Mouse (Mus musculus) G1E (cell line): Measurements from ENCODE around the gene Bcam. TPM values are rescaled to one million over a fixed set of nuclear protein-coding genes. Genes with fewer than 3 reads are reported as not detected.

ENCODE experiments used
- ATAC-seq: 2 replicates; pipeline ENCODE4 v1.8.0; 2016; ENCODE audit warnings: mild to moderate bottlenecking; ENCODE audit not compliant: insufficient number of reproducible peaks, poor library complexity, low FRiP score, severe bottlenecking; ENCODE audit errors: extremely low read depth
- DNase-seq: peaks from one replicate; pipeline ENCODE4 v3.0.0; 2012; ENCODE audit warnings: low spot score
- H3K27me3 ChIP-seq: 2 replicates; pipeline ENCODE4 v1.6.1; 2012; ENCODE audit warnings: mild to moderate bottlenecking, low read length, inconsistent platforms; ENCODE audit not compliant: insufficient read depth
- H3K36me3 ChIP-seq: replicated peaks from 2 replicates; pipeline ENCODE3; 2012; ENCODE audit warnings: mild to moderate bottlenecking, inconsistent platforms
- H3K4me1 ChIP-seq: 2 replicates; pipeline ENCODE4 v1.6.1; 2012; ENCODE audit warnings: low read depth, low read length, inconsistent platforms, mixed read lengths; ENCODE audit not compliant: insufficient read depth
- H3K4me3 ChIP-seq: 2 replicates; pipeline ENCODE4 v1.5.1; 2012; ENCODE audit warnings: low read depth, mild to moderate bottlenecking, inconsistent platforms, low read length, moderate library complexity, mixed read lengths
- H3K9me3 ChIP-seq: replicated peaks from 2 replicates; pipeline ENCODE4 v1.6.1; 2012; ENCODE audit warnings: inconsistent platforms
- CTCF ChIP-seq: IDR thresholded peaks from 2 replicates; pipeline ENCODE4 v1.5.1; 2012; ENCODE audit warnings: low read depth, low read length, inconsistent platforms, mixed read lengths
- GATA1 ChIP-seq: IDR thresholded peaks from 2 replicates; pipeline ENCODE4 v1.6.1; 2012; ENCODE audit warnings: borderline replicate concordance, low read length, inconsistent platforms, mixed read lengths
- GATA2 ChIP-seq: IDR thresholded peaks from 2 replicates; pipeline ENCODE4 v1.6.1; 2012; ENCODE audit warnings: low read depth, low read length, inconsistent platforms, borderline replicate concordance
- POLR2AphosphoS5 ChIP-seq: IDR thresholded peaks from 2 replicates; pipeline ENCODE4 v1.6.1; 2012; ENCODE audit warnings: low read depth, low read length, inconsistent platforms; ENCODE audit not compliant: insufficient replicate concordance
- TAL1 ChIP-seq: conservative IDR thresholded peaks from 2 replicates; pipeline ENCODE4 v1.6.1; 2012; ENCODE audit warnings: low read depth, low read length, inconsistent platforms, mixed read lengths
- polyA plus RNA-seq: library from polyadenylated mRNA; stranded (reverse); fragments of >175 nt; gene quantifications from 2 replicates; pipeline ENCODE4 v1.2.3, GENCODE M21; 2012
- total RNA-seq, 2 experiments: library from RNA; stranded (forward) in 1 of 2; stranded (reverse) in 1 of 2; fragments of 200-1000 nt in 1 of 2; fragments of >200 nt in 1 of 2; fragmentation: Nextera tagmentation in 1 of 2; gene quantifications; 2 replicates each; pipeline ENCODE4 v1.2.3; 2014 to 2017

The Bcam gene
- total and polyA plus RNA-seq, 3 experiments: 0.05 TPM; not detected in 2

GRCm38 (mm10) chr7:19714836-19715235 is 56.0 kb downstream of the Bcam start:
- TF ChIP-seq TAL1: no peak
- TF ChIP-seq GATA1: no peak
- TF ChIP-seq CTCF: no peak
- TF ChIP-seq GATA2: no peak
- TF ChIP-seq POLR2AphosphoS5: no peak
- peaks cover 66% of the 10 kb centered on the region for H3K36me3 ChIP-seq
- peaks cover 60% of the 10 kb centered on the region for H3K4me1 ChIP-seq
- H3K4me3 ChIP-seq: peak overlapping the region; percentile 97
- DNase-seq (no peak), ATAC-seq (no peak)
- H3K27me3 ChIP-seq: no peaks in the 10 kb centered on the region
- no peaks in the 10 kb centered on the region for H3K9me3 ChIP-seq

- Histone ChIP-seq H3K4me1 (peaks cover 67% of the 10 kb centered on the region), H3K4me3 (peak overlapping the region; percentile 97; the same call in 1 of the 2 replicates), H3K27me3 (no peaks in the 10 kb centered on the region), H3K36me3 (peaks cover 68% of the 10 kb centered on the region), H3K9me3 (no peaks in the 10 kb centered on the region)
- DNase-seq (no peak), ATAC-seq (no peak)
- TF ChIP-seq TAL1: no peak
- no peak for TF ChIP-seq GATA1
- TF ChIP-seq POLR2AphosphoS5: no peak
Observed at GRCm38 (mm10) chr7:19713598-19713997, 57.2 kb downstream of the Bcam start.

- peaks cover 67% of the 10 kb centered on the region for H3K4me1 ChIP-seq
Observed at GRCm38 (mm10) chr7:19713196-19713595, 57.6 kb downstream of the Bcam start.

GRCm38 (mm10) chr7:19712414-19712813 is 58.4 kb downstream of the Bcam start:
- no peaks in the 10 kb centered on the region for H3K27me3 ChIP-seq
- peaks cover 70% of the 10 kb centered on the region for H3K36me3 ChIP-seq
- peaks cover 64% of the 10 kb centered on the region for H3K4me1 ChIP-seq
- no peaks in the 10 kb centered on the region for H3K9me3 ChIP-seq
- no peak for ATAC-seq
- TF ChIP-seq CTCF (peak; percentile 13; the same call in 1 of the 2 replicates), POLR2AphosphoS5 (no peak)
- H3K4me3 ChIP-seq: no peak overlapping the region
- DNase-seq: no peak

More at GRCm38 (mm10) chr7:19713196-19713595, 57.6 kb downstream of the Bcam start:
- Histone ChIP-seq H3K4me3 (peak overlapping the region; percentile 97; the same call in 1 of the 2 replicates), H3K27me3 (no peaks in the 10 kb centered on the region), H3K9me3 (no peaks in the 10 kb centered on the region), H3K36me3 (peaks cover 68% of the 10 kb centered on the region)
- no peak for DNase-seq
- TF ChIP-seq GATA1 (no peak), TAL1 (no peak), CTCF (peak; percentile 53), GATA2 (no peak), POLR2AphosphoS5 (no peak)
- ATAC-seq: no peak

GRCm38 (mm10) chr7:19710650-19711049 is 60.2 kb downstream of the Bcam start:
- ATAC-seq (no peak), DNase-seq (no peak)
- TF ChIP-seq CTCF (no peak), GATA1 (no peak), GATA2 (no peak), POLR2AphosphoS5 (no peak), TAL1 (no peak)
- Histone ChIP-seq H3K36me3 (peaks cover 79% of the 10 kb centered on the region), H3K9me3 (no peaks in the 10 kb centered on the region), H3K4me3 (no peak overlapping the region), H3K27me3 (no peaks in the 10 kb centered on the region), H3K4me1 (peaks cover 50% of the 10 kb centered on the region)

Other genes starting within 250 kb of the Bcam start
Only the 20 nearest of the 22 such genes appear.
- 0.53 and 0.97 TPM in 2 replicates for gene Zfp296, start 193.7 kb downstream of the Bcam start, total RNA-seq (2014; fragmentation: Nextera tagmentation)
- gene Zfp296, start 193.7 kb downstream of the Bcam start, total RNA-seq (2017): 0.81 and 0.82 TPM in 2 replicates
- 3.4 TPM in 2 replicates for gene Zfp296, start 193.7 kb downstream of the Bcam start, polyA plus RNA-seq
- 50.8 and 51.2 TPM in 2 replicates for gene Gemin7, start 193.4 kb downstream of the Bcam start, total RNA-seq (2014; fragmentation: Nextera tagmentation)
- 25.8 and 31.3 TPM in 2 replicates for gene Gemin7, start 193.4 kb downstream of the Bcam start, total RNA-seq (2017)
- 52.7 and 55.4 TPM in 2 replicates for gene Gemin7, start 193.4 kb downstream of the Bcam start, polyA plus RNA-seq
- gene Clasrp, start 166.5 kb downstream of the Bcam start, total RNA-seq (2014; fragmentation: Nextera tagmentation): 25.8 and 41.4 TPM in 2 replicates
- gene Clasrp, start 166.5 kb downstream of the Bcam start, total RNA-seq (2017): 34.2 and 35.1 TPM in 2 replicates
- gene Clasrp, start 166.5 kb downstream of the Bcam start, polyA plus RNA-seq: 153 and 172 TPM in 2 replicates
- 1.5 and 1.9 TPM in 2 replicates for gene Relb, start 141.6 kb downstream of the Bcam start, total RNA-seq (2014; fragmentation: Nextera tagmentation)
- gene Relb, start 141.6 kb downstream of the Bcam start, total RNA-seq (2017): 1.5 and 2.0 TPM in 2 replicates
- 1.1 and 1.2 TPM in 2 replicates for gene Relb, start 141.6 kb downstream of the Bcam start, polyA plus RNA-seq
- 70.0 and 75.5 TPM in 2 replicates for gene Clptm1, start 106.0 kb downstream of the Bcam start, total RNA-seq (2014; fragmentation: Nextera tagmentation)
- gene Clptm1, start 106.0 kb downstream of the Bcam start, total RNA-seq (2017): 26.0 and 28.6 TPM in 2 replicates
- 74.8 and 93.4 TPM in 2 replicates for gene Clptm1, start 106.0 kb downstream of the Bcam start, polyA plus RNA-seq
- gene Apoc2, start 93.1 kb downstream of the Bcam start, total RNA-seq (2014; fragmentation: Nextera tagmentation): not detected in 2 replicates
- not detected in 2 replicates for gene Apoc2, start 93.1 kb downstream of the Bcam start, total RNA-seq (2017)
- gene Apoc2, start 93.1 kb downstream of the Bcam start, polyA plus RNA-seq: not detected in 2 replicates
- gene Gm44805, start 89.6 kb downstream of the Bcam start, total RNA-seq (2014; fragmentation: Nextera tagmentation): not detected in 2 replicates
- not detected in 2 replicates for gene Gm44805, start 89.6 kb downstream of the Bcam start, total RNA-seq (2017)
- not detected in 2 replicates for gene Gm44805, start 89.6 kb downstream of the Bcam start, polyA plus RNA-seq
- gene Apoc4, start 89.5 kb downstream of the Bcam start, total RNA-seq (2014; fragmentation: Nextera tagmentation): not detected in 2 replicates
- 0.27 TPM in 1 of 2 replicates, not detected in the other for gene Apoc4, start 89.5 kb downstream of the Bcam start, total RNA-seq (2017)
- gene Apoc4, start 89.5 kb downstream of the Bcam start, polyA plus RNA-seq: 0.22 TPM in 1 of 2 replicates, not detected in the other
- 12.3 and 14.9 TPM in 2 replicates for gene Apoc1, start 78.4 kb downstream of the Bcam start, total RNA-seq (2014; fragmentation: Nextera tagmentation)
- 4.8 and 7.0 TPM in 2 replicates for gene Apoc1, start 78.4 kb downstream of the Bcam start, total RNA-seq (2017)
- 9.5 and 15.3 TPM in 2 replicates for gene Apoc1, start 78.4 kb downstream of the Bcam start, polyA plus RNA-seq
- 7.4 and 8.1 TPM in 2 replicates for gene Apoe, start 71.8 kb downstream of the Bcam start, total RNA-seq (2014; fragmentation: Nextera tagmentation)
- 19.9 TPM in 2 replicates for gene Apoe, start 71.8 kb downstream of the Bcam start, total RNA-seq (2017)
- gene Apoe, start 71.8 kb downstream of the Bcam start, polyA plus RNA-seq: 28.6 and 28.7 TPM in 2 replicates
- gene Tomm40, start 55.6 kb downstream of the Bcam start, total RNA-seq (2014; fragmentation: Nextera tagmentation): 75.6 and 88.4 TPM in 2 replicates
- gene Tomm40, start 55.6 kb downstream of the Bcam start, total RNA-seq (2017): 49.1 and 56.9 TPM in 2 replicates
- gene Tomm40, start 55.6 kb downstream of the Bcam start, polyA plus RNA-seq: 377 and 386 TPM in 2 replicates
- 14.2 and 17.2 TPM in 2 replicates for gene Nectin2, start 20.5 kb downstream of the Bcam start, total RNA-seq (2014; fragmentation: Nextera tagmentation)
- gene Nectin2, start 20.5 kb downstream of the Bcam start, total RNA-seq (2017): 9.7 and 11.4 TPM in 2 replicates
- 34.9 and 35.8 TPM in 2 replicates for gene Nectin2, start 20.5 kb downstream of the Bcam start, polyA plus RNA-seq
- gene Cblc, start 25.8 kb upstream of the Bcam start, total RNA-seq (2014; fragmentation: Nextera tagmentation): not detected in 2 replicates
- gene Cblc, start 25.8 kb upstream of the Bcam start, total RNA-seq (2017): not detected in 2 replicates
- gene Cblc, start 25.8 kb upstream of the Bcam start, polyA plus RNA-seq: not detected in 2 replicates
- gene Bcl3, start 51.8 kb upstream of the Bcam start, total RNA-seq (2014; fragmentation: Nextera tagmentation): 2.7 TPM in 1 of 2 replicates, not detected in the other
- 0.71 and 1.1 TPM in 2 replicates for gene Bcl3, start 51.8 kb upstream of the Bcam start, total RNA-seq (2017)
- 6.1 and 6.6 TPM in 2 replicates for gene Bcl3, start 51.8 kb upstream of the Bcam start, polyA plus RNA-seq
- gene Gm19345, start 81.0 kb upstream of the Bcam start, total RNA-seq (2014; fragmentation: Nextera tagmentation): not detected in 2 replicates
- not detected in 2 replicates for gene Gm19345, start 81.0 kb upstream of the Bcam start, total RNA-seq (2017)
- gene Gm19345, start 81.0 kb upstream of the Bcam start, polyA plus RNA-seq: not detected in 2 replicates
- gene Ceacam16, start 90.3 kb upstream of the Bcam start, total RNA-seq (2014; fragmentation: Nextera tagmentation): 1.7 and 4.1 TPM in 2 replicates
- 2.3 and 2.8 TPM in 2 replicates for gene Ceacam16, start 90.3 kb upstream of the Bcam start, total RNA-seq (2017)
- 2.2 and 3.2 TPM in 2 replicates for gene Ceacam16, start 90.3 kb upstream of the Bcam start, polyA plus RNA-seq
- not detected in 2 replicates for gene Ceacam19, start 116.9 kb upstream of the Bcam start, total RNA-seq (2014; fragmentation: Nextera tagmentation)
- 0.05 TPM in 1 of 2 replicates, not detected in the other for gene Ceacam19, start 116.9 kb upstream of the Bcam start, total RNA-seq (2017)
- not detected in 2 replicates for gene Ceacam19, start 116.9 kb upstream of the Bcam start, polyA plus RNA-seq
- gene Pvr, start 150.1 kb upstream of the Bcam start, total RNA-seq (2014; fragmentation: Nextera tagmentation): not detected in 2 replicates
- gene Pvr, start 150.1 kb upstream of the Bcam start, total RNA-seq (2017): 0.17 and 0.33 TPM in 2 replicates
- gene Pvr, start 150.1 kb upstream of the Bcam start, polyA plus RNA-seq: not detected in 2 replicates
- gene Igsf23, start 179.7 kb upstream of the Bcam start, total RNA-seq (2014; fragmentation: Nextera tagmentation): not detected in 2 replicates
- gene Igsf23, start 179.7 kb upstream of the Bcam start, total RNA-seq (2017): 0.11 TPM in 1 of 2 replicates, not detected in the other
- not detected in 2 replicates for gene Igsf23, start 179.7 kb upstream of the Bcam start, polyA plus RNA-seq
- not detected in 2 replicates for gene Ceacam20, start 194.4 kb upstream of the Bcam start, total RNA-seq (2014; fragmentation: Nextera tagmentation)
- not detected in 2 replicates for gene Ceacam20, start 194.4 kb upstream of the Bcam start, total RNA-seq (2017)
- not detected in 2 replicates for gene Ceacam20, start 194.4 kb upstream of the Bcam start, polyA plus RNA-seq